Mouse (Mus musculus) brain, adult 2 months (tissue): ENCODE data around the gene Ptprg.
"Not testable (repeated sequence)": the region's sequence is repeated elsewhere in the genome, so short reads cannot be mapped to it uniquely, and the experiment has no call there.

Experiments used
- DNase-seq: peaks from one replicate; pipeline ENCODE4 v3.0.0; 2011; ENCODE audit warnings: low read depth, low spot score

The Ptprg gene

GRCm38 (mm10) chr14:11960269-11961121 lies 407.2 kb downstream of the Ptprg start:
- peak; percentile 25 for DNase-seq

DNA sequence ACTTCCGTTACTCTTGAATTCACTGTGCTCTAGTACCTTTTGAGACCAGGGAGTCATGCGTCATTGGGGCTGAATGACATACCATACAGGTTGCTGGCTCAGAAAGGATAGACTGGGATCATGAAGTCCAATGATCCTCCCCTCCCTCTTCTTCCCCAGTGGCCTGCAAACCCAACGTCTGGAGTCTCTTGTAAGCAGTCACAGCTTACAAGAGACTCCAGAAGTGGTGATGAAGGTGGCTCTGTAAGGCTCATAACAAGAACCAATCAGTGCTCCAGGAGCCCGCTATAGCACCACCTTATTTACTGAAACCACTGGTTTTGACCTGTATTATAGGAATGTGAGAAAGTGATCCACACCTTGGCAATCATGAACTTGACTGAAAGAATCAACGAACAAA lies 408.8 kb downstream of the Ptprg start:
- no peak for DNase-seq

DNA sequence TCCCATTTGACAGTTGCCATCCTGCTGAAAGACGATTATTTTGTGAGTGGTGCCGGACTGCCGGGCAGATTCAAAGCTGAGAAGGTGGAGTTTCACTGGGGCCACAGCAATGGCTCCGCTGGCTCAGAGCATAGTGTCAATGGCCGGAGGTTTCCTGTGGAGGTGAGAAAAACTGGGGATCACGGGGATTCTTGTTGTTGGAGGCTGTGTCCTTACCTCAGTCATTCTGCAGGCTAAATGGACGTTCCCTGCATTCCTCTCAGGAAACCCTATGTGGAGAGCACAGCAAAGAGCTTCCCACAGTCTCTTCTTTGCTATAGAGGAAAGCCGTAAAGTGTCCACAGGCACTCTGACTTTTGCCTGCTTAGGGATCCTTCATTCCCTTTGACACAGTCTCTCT lies 409.2 kb downstream of the Ptprg start:
- DNase-seq, result no peak

GRCm38 (mm10) chr14:11963791-11964190 lies 410.5 kb downstream of the Ptprg start:
- no peak for DNase-seq

DNA sequence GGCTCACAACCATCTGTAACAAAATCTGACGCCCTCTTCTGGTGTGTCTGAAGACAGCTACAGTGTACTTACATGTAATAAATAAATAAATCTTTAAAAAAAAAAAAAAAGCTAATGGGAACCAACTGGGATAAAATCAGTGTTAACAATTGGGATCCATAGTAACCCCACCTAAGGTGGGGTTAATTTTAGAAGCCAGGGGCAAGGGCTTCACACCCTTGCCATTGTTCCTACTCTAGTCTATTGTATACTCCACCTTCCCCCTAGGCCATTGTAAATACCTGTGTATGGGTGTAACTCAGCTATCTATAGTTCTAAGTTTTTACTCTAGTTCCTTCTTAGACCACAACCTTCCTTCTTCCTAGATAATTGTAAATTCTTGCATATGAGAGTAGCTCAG lies 411.0 kb downstream of the Ptprg start:
- DNase-seq, result not testable (repeated sequence)

GRCm38 (mm10) chr14:11965878-11966277 lies 412.5 kb downstream of the Ptprg start:
- DNase-seq, result no peak

GRCm38 (mm10) chr14:11981764-11982163 lies 428.4 kb downstream of the Ptprg start:
- no peak for DNase-seq

DNA sequence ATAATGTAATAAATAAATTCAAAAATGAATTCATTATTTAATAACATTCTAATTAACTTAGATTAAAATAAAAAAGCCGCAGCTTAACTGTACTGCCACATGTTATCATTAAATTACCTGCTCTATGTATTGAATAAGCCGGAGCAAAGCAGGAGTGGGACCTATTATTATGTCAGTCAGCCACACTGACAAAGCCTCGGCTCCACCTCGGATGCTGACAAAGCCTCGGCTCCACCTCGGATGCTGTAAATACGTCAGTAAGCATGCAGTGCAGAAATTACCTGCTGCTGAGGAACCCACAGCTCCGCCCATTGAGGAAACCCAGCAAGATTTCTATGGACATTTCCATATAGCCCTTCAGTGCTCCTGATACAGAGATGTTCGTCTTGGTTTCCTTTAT lies 429.7 kb downstream of the Ptprg start:
- peak; percentile 15 for DNase-seq

DNA sequence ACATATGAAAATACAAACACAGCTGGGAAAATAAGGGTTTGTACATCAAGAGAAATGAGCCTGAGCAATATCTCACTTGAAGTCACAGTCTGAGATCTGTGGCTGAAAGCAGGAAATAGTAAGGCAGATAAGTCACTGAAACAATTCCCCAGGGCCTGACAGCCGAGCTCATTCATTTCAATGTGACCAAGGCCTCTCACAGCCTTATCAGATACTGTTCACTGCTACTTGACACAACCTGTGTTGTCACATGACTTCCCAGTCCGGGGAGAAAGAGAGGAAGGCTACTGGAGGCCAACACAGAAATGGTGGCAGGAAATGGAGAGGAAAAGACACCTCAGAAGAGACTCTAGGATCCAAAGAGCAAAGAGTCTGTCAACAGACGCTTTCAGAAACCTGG lies 430.8 kb downstream of the Ptprg start:
- DNase-seq, result no peak

DNA sequence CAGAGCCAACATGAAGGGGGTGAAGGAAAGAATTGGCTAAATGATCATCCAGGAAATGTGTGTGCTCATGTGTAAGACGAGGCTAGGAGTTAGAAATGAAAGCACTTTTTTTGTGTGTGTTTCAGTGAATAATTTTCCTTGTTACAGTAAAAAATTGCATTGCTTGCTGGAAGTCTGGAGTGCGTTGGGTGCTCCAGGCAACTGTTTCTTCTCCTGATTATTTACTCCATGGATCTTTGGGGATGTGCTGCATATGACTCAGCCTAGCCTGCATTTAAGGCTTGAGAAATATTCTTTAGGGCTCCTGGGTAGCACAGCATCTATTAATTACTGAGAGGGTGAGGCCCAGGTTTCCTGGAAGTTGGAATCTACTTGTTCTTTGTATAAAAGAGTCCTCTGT lies 435.6 kb downstream of the Ptprg start:
- peak; percentile 29 for DNase-seq

- no peak for DNase-seq
These were observed 437.8 kb downstream of the Ptprg start for GRCm38 (mm10) chr14:11991151-11991550.

- no peak for DNase-seq
These were observed 438.8 kb downstream of the Ptprg start for GRCm38 (mm10) chr14:11992111-11992510.

DNA sequence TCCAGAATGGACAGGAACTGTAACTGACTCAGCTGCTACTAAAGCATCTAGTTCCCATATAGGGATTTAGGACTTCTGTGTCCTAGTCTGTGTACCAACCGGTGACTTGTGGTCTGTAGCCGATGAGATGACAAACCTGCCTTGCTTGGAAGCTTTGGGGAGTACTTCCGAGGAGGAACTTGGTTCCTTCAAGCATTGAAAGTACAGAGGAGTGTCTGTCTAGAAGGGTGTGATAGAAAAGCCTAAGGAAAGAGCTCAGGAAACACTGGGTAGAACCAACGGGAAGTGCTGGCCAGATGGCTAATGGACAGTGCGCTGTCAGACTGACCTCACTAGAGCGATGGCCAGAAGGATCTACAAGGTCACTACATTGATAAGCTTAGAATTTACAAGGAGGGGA lies 439.2 kb downstream of the Ptprg start:
- DNase-seq, result no peak

GRCm38 (mm10) chr14:11997555-11997954 lies 444.2 kb downstream of the Ptprg start:
- DNase-seq, result peak; percentile 12

DNA sequence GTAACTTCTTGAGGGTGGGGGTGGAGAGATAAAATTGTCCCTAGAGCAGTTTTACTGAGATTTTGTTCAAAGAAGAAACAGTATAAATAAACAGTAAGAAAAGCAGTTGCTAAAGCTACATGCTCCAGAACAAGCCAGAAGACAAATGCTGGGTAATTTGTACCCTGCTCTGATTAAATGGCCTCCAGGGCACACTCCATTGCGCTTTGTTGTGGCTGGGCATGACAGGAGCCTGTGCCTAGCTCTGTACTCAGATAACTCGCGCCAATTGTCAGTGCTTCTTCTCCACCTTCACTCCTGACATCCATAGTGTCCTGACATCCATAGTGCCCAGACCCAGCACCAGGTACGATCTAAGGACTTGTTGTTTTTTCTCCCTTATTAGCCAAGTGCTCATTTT lies 445.1 kb downstream of the Ptprg start:
- no peak for DNase-seq

DNA sequence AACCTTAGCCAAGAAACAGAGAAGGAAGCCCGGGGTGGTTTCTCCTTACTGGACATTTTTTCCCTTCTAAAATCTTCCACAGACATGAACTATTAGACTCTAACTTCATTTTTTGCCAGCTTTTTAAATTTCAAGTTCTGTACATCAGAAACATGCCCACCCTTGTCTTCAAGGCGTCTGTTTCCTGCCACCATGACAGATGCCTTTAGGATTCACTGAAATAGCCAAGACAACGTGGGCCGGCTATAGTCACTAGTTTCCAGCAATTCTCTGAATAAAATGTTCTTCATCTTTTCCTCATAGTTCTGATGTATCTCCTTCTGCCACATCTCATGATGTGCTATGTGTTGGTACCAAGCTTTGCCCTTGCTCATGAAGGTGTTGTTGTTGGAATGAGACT lies 450.7 kb downstream of the Ptprg start:
- peak; percentile 70 for DNase-seq

DNA sequence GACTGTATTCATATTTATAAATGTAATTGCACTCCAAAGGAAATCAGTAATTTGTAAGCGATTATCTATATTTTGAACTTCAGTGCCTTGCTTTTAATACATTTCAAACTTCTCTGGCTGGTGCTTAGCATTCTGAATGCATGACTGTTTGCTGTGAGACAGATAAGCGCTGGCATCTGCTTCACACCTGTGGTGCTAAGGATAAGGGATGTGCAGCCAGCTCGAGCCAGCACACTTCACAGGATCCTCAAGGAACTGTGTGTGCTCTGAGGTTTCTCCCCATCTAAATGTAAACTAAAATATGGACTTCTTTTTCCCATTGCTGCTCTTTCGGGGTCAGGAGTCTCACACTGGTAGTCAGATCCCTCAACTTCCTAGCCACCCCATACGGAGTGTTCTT lies 458.4 kb downstream of the Ptprg start:
- DNase-seq, result peak; percentile 60

- no peak for DNase-seq
These were observed 472.7 kb downstream of the Ptprg start for GRCm38 (mm10) chr14:12025812-12026728.

DNA sequence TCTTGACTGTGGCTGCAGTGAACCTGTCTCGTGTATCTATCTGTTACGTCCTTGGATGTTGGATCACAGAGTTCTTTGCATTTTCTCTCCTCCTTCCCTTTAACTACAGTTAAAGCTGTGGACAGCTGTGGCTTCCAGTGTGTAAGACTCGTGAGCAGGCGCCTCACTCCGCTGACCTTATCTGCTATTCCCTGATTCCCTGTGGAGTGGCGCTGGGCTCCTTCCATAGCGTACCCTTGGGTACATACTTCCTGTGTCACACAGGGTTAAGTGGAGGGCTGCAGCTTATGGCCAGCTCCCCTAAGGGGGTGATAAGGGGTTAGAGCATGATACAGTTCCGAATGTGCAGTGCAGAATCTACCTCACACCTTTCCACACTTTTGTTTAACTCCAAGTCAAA lies 473.9 kb downstream of the Ptprg start:
- DNase-seq, result no peak

DNA sequence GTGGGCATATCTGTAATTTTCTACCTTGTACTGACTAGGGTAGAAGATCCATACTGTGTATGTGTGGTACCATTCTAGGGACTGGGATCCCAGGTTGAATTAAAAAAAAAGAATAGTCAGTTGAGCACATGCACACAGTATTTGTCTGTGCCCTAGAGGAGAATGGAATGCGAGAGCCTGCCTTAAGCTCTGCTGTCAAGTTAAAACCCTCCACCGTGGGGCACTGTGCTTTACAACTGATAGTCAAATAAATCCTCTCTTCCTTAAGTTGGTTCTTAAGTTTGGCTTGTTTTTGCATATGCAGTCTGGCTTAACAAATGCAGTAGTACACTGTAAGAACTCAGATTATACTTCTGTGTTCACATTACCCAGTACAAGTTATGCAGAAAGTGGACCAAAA lies 476.6 kb downstream of the Ptprg start:
- peak; percentile 15 for DNase-seq

DNA sequence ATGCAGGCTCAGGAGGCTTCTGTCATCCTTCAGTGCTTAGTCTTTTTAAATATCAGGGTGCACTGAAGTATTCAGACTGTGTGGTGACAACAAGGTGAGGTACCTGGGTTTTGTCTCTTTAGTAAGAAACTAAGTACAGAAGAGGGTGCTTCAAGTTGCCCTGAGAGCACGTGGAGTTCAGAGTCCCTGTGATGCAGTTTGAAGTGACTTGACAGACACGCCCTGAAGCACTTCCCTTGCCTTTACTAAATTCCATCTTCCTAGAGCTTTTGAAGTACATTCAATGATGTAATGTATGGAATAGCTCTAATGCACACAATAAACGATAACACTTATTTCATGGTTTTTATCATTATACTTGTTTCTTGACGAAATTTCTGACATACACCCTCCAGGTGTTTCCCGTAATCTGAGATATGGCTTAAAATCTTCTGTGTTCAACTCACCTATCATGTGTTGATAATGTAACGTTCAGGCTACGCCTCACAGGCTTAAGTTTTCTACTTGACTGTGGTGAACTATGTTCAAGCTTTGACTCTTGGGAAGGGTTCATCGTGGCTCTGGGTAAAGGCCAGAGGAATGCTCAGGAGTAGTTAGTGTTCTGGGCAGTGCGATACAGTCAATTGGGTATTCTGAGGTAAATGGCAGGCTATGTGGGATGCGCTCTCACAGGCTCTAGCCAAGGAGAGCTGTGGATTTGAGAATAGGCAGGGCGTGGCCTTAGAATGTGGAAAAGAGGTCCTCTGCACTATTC lies 483.4 kb downstream of the Ptprg start:
- DNase-seq, result no peak

- DNase-seq, result peak; percentile 67
These were observed 486.4 kb downstream of the Ptprg start for GRCm38 (mm10) chr14:12039743-12040142.
